Mouse (Mus musculus) cortical plate, adult 2 months (tissue): Measurements from ENCODE around the gene Serpina10. TPM values are rescaled to one million over a fixed set of nuclear protein-coding genes. Genes with fewer than 3 reads are reported as not detected.
"Not testable (repeated sequence)": the region's sequence is repeated elsewhere in the genome, so short reads cannot be mapped to it uniquely, and the experiment has no call there.

Experiments
- H3K27ac ChIP-seq: fragments of 200-500 bp; 2 replicates; pipeline ENCODE4 v1.5.1; 2012; ENCODE audit warnings: low read length, control low read depth, inconsistent platforms; ENCODE audit not compliant: insufficient read depth
- H3K4me1 ChIP-seq: fragments of 200-500 bp; 2 replicates; pipeline ENCODE4 v1.6.1; 2011; ENCODE audit warnings: low read length; ENCODE audit not compliant: control insufficient read depth, insufficient read depth
- H3K4me3 ChIP-seq: fragments of 200-500 bp; 2 replicates; pipeline ENCODE4 v1.5.1; 2011; ENCODE audit warnings: mild to moderate bottlenecking, low read length, control low read depth; ENCODE audit not compliant: insufficient read depth
- CTCF ChIP-seq: fragments of 200-500 bp; IDR thresholded peaks from 2 replicates; pipeline ENCODE4 v1.5.1; 2011; ENCODE audit warnings: mild to moderate bottlenecking, control low read depth, low read length; ENCODE audit not compliant: insufficient read depth; ENCODE audit errors: extremely low read depth
- POLR2A ChIP-seq: fragments of 200-500 bp; IDR thresholded peaks from 2 replicates; pipeline ENCODE4 v1.6.1; 2011; ENCODE audit warnings: mild to moderate bottlenecking, low read length, control low read depth; ENCODE audit not compliant: insufficient read depth; ENCODE audit errors: extremely low read depth
- polyA plus RNA-seq: library from polyadenylated mRNA; depleted of rRNA; stranded (reverse); fragments of >200 nt; gene quantifications from 2 replicates; pipeline ENCODE4 v1.2.3, GENCODE M21; 2012; rRNA removed

Serpina10 gene
- polyA plus RNA-seq, 1 experiment, result 0.04 TPM

GRCm38 (mm10) chr12:103616860-103617261, 14.4 kb downstream of the Serpina10 start:
- Histone ChIP-seq H3K4me1 (no peaks in the 10 kb centered on the region), H3K4me3 (no peak overlapping the region), H3K27ac (no peak overlapping the region)
- TF ChIP-seq POLR2A (no peak), CTCF (no peak)

GRCm38 (mm10) chr12:103615734-103616133, 15.5 kb downstream of the Serpina10 start:
- TF ChIP-seq POLR2A, result no peak
- H3K4me1 ChIP-seq, result no peaks in the 10 kb centered on the region
- H3K27ac ChIP-seq, result no peak overlapping the region
- H3K4me3 ChIP-seq, result no peak overlapping the region

GRCm38 (mm10) chr12:103615141-103615540, 16.1 kb downstream of the Serpina10 start:
- TF ChIP-seq CTCF, result no peak
- TF ChIP-seq POLR2A, result no peak
- H3K4me3 ChIP-seq, result no peak overlapping the region
- H3K27ac ChIP-seq, result no peak overlapping the region
- no peaks in the 10 kb centered on the region for H3K4me1 ChIP-seq

- TF ChIP-seq CTCF (no peak), POLR2A (no peak)
- no peak overlapping the region for H3K27ac ChIP-seq
- H3K4me1 ChIP-seq, result no peaks in the 10 kb centered on the region
- no peak overlapping the region for H3K4me3 ChIP-seq
Observed at GRCm38 (mm10) chr12:103601839-103602238, 29.4 kb downstream of the Serpina10 start.

GRCm38 (mm10) chr12:103600364-103600763, 30.9 kb downstream of the Serpina10 start:
- TF ChIP-seq CTCF (no peak), POLR2A (no peak)
- H3K4me1 ChIP-seq, result no peaks in the 10 kb centered on the region
- H3K27ac ChIP-seq, result no peak overlapping the region
- no peak overlapping the region for H3K4me3 ChIP-seq

- no peaks in the 10 kb centered on the region for H3K4me1 ChIP-seq
- TF ChIP-seq POLR2A (no peak), CTCF (no peak)
- no peak overlapping the region for H3K4me3 ChIP-seq
- no peak overlapping the region for H3K27ac ChIP-seq
Observed at GRCm38 (mm10) chr12:103598411-103598810, 32.8 kb downstream of the Serpina10 start.

GRCm38 (mm10) chr12:103583771-103584170, 47.5 kb downstream of the Serpina10 start:
- no peak overlapping the region for H3K27ac ChIP-seq
- TF ChIP-seq CTCF (no peak), POLR2A (no peak)
- H3K4me1 ChIP-seq, result no peaks in the 10 kb centered on the region
- no peak overlapping the region for H3K4me3 ChIP-seq

- not testable (repeated sequence) for H3K4me3 ChIP-seq, H3K4me1 ChIP-seq, H3K27ac ChIP-seq
Observed at GRCm38 (mm10) chr12:103578148-103578547, 53.1 kb downstream of the Serpina10 start.

- Histone ChIP-seq H3K4me3 (no peak overlapping the region), H3K4me1 (no peaks in the 10 kb centered on the region), H3K27ac (no peak overlapping the region)
- no peak for TF ChIP-seq CTCF
- TF ChIP-seq POLR2A, result no peak
Observed at GRCm38 (mm10) chr12:103569690-103570089, 61.6 kb downstream of the Serpina10 start.

- no peak overlapping the region for H3K4me3 ChIP-seq
- no peak for TF ChIP-seq CTCF
- no peak for TF ChIP-seq POLR2A
- H3K27ac ChIP-seq, result no peak overlapping the region
- no peaks in the 10 kb centered on the region for H3K4me1 ChIP-seq
Observed at GRCm38 (mm10) chr12:103567129-103567528, 64.1 kb downstream of the Serpina10 start.

GRCm38 (mm10) chr12:103565151-103565550, 66.1 kb downstream of the Serpina10 start:
- Histone ChIP-seq H3K27ac (no peak overlapping the region), H3K4me1 (no peaks in the 10 kb centered on the region), H3K4me3 (no peak overlapping the region)
- TF ChIP-seq CTCF, result no peak
- TF ChIP-seq POLR2A, result no peak

Other genes starting within 250 kb of the Serpina10 start
- gene Otub2, start 242.8 kb downstream of the Serpina10 start, polyA plus RNA-seq, result 28.2 and 28.5 TPM in 2 replicates
- 0.85 and 1.3 TPM in 2 replicates for gene 9330161L09Rik, start 223.6 kb downstream of the Serpina10 start, polyA plus RNA-seq
- gene Ddx24, start 205.6 kb downstream of the Serpina10 start, polyA plus RNA-seq, result 160 and 162 TPM in 2 replicates
- 88.3 and 110 TPM in 2 replicates for gene Ifi27, start 197.2 kb downstream of the Serpina10 start, polyA plus RNA-seq
- 4.7 and 13.2 TPM in 2 replicates for gene Ifi27l2a, start 187.8 kb downstream of the Serpina10 start, polyA plus RNA-seq
- gene Ifi27l2b, start 174.2 kb downstream of the Serpina10 start, polyA plus RNA-seq, result 0.13 TPM in 1 of 2 replicates, not detected in the other
- 16.0 and 16.9 TPM in 2 replicates for gene Ppp4r4, start 99.2 kb downstream of the Serpina10 start, polyA plus RNA-seq
- not detected in 2 replicates for gene Serpina6, start 25.8 kb upstream of the Serpina10 start, polyA plus RNA-seq
- gene Serpina16, start 44.7 kb upstream of the Serpina10 start, polyA plus RNA-seq, result not detected in 2 replicates
- not detected in 2 replicates for gene Serpina1f, start 64.1 kb upstream of the Serpina10 start, polyA plus RNA-seq
- gene Serpina1d, start 142.1 kb upstream of the Serpina10 start, polyA plus RNA-seq, result 0.08 TPM in 1 of 2 replicates, not detected in the other
- not detected in 2 replicates for gene Serpina1b, start 198.9 kb upstream of the Serpina10 start, polyA plus RNA-seq
- gene Serpina1a, start 232.1 kb upstream of the Serpina10 start, polyA plus RNA-seq, result 0.08 TPM in 1 of 2 replicates, not detected in the other